Comparison of ENCODE assay signal across 29 mouse cellular contexts in the genomic region with DNA sequence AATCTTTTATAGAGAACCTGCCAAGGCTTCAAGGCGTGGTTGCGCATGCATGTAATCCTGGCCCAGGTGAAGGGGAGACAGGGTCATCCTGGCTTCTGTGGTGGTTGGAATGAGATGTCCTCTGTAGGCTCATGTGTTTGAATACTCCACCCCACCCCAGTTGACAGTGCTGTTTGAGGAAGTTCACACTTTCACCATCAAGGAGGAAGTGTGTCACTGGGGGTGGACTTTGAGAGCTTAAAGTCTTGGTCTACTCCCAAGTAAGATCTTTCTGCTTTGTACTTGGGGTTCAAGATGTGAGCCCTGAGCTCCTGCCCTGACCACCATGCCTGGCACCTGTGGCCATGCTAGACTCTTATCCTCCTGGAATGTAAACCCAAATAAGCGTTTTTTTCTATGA.
DNase-seq lines count a peak whose midpoint lies in the region; ATAC-seq and TF ChIP-seq lines count a peak whose summit lies in the region.
"Had no signal": no experiment of that assay in that cellular context is flagged by ENCODE, and none has a peak within 500 bp of the region (broad histone marks: within the 10 kb centered on the region; RNA-seq: fewer than 3 reads in every experiment).

No protein-coding gene starts in this region.

- TF ChIP-seq CTCF in spleen, adult 2 months (IDR thresholded peaks at IDR 0.05; ENCODE audit: extremely low read depth, insufficient read depth, insufficient read length, insufficient replicate concordance), result no peak
- TF ChIP-seq CTCF in bone marrow, adult 2 months (IDR thresholded peaks at IDR 0.05; ENCODE audit: control insufficient read depth, insufficient read depth, low read length), result no peak
- TF ChIP-seq CTCF in thymus, adult 2 months (IDR thresholded peaks at IDR 0.05; ENCODE audit: borderline replicate concordance, control insufficient read depth, extremely low read depth, insufficient read depth, low read length, poor library complexity), result no peak

- intact Hi-C loops in left cerebral cortex, postnatal 14 days (cut with DNase I), result no loop called here

- no peak overlapping the region for H3K4me3 ChIP-seq in spleen, adult 2 months (ENCODE audit: extremely low read depth, insufficient read depth, insufficient read length)
- no peak overlapping the region for H3K4me3 ChIP-seq in bone marrow, adult 2 months (replicated peaks; ENCODE audit: control insufficient read depth, low read depth, low read length)
- H3K4me3 ChIP-seq in thymus, adult 2 months (ENCODE audit: control insufficient read depth, insufficient read depth, low read length), result no peak overlapping the region
- H3K4me3 ChIP-seq in intestine, embryonic 16.5 days (ENCODE audit: low read length), result no peak overlapping the region
- H3K4me3 ChIP-seq: forebrain, embryonic 13.5 days; gastrocnemius, adult 2 months; heart, embryonic 15.5 days; intestine, embryonic 15.5 days; layer of hippocampus, adult 2 months; limb, embryonic 12.5 days; megakaryocyte, embryonic 14.5 days; midbrain, embryonic 13.5 days; myocyte had no signal

- H3K36me3 ChIP-seq in spleen, adult 2 months (ENCODE audit: control insufficient read depth, insufficient read depth, low read length), result no peaks in the 10 kb centered on the region
- H3K36me3 ChIP-seq in thymus, adult 2 months (ENCODE audit: control insufficient read depth, insufficient read depth, low read length), result no peaks in the 10 kb centered on the region
- H3K36me3 ChIP-seq in intestine, embryonic 16.5 days (ENCODE audit: control insufficient read depth, insufficient read depth, low read length), result no peaks in the 10 kb centered on the region
- H3K36me3 ChIP-seq: heart, embryonic 15.5 days; intestine, embryonic 15.5 days; limb, embryonic 12.5 days; midbrain, embryonic 13.5 days had no signal

- no peak for ATAC-seq in intestine, embryonic 16.5 days
- ATAC-seq: forebrain, embryonic 13.5 days; intestine, embryonic 15.5 days; midbrain, embryonic 13.5 days had no signal

- H3K27me3 ChIP-seq in spleen, adult 2 months (ENCODE audit: control insufficient read depth, insufficient read depth, low read length), result no peaks in the 10 kb centered on the region
- H3K27me3 ChIP-seq in thymus, adult 2 months (ENCODE audit: control insufficient read depth, insufficient read depth, low read length), result no peaks in the 10 kb centered on the region
- H3K27me3 ChIP-seq in intestine, embryonic 16.5 days (replicated peaks; ENCODE audit: control insufficient read depth, insufficient read depth, low read length), result no peaks in the 10 kb centered on the region
- H3K27me3 ChIP-seq: forebrain, embryonic 13.5 days; heart, embryonic 15.5 days; intestine, embryonic 15.5 days; limb, embryonic 12.5 days; megakaryocyte, embryonic 14.5 days; midbrain, embryonic 13.5 days had no signal

- H3K9me3 ChIP-seq in intestine, embryonic 16.5 days (ENCODE audit: control insufficient read depth, low read length), result no peaks in the 10 kb centered on the region
- H3K9me3 ChIP-seq: forebrain, embryonic 13.5 days; heart, embryonic 15.5 days; intestine, embryonic 15.5 days; limb, embryonic 12.5 days; midbrain, embryonic 13.5 days had no signal

- no peak overlapping the region for H3K27ac ChIP-seq in spleen, adult 2 months (ENCODE audit: insufficient read depth, low read length)
- peak overlapping the region; percentile 66; the same call in 1 of the 2 replicates for H3K27ac ChIP-seq in bone marrow, adult 2 months (ENCODE audit: control insufficient read depth, insufficient read depth, low read depth, low read length, poor library complexity)
- no peak overlapping the region for H3K27ac ChIP-seq in thymus, adult 2 months (ENCODE audit: control insufficient read depth, insufficient read depth, low read length)
- H3K27ac ChIP-seq in intestine, embryonic 16.5 days (ENCODE audit: low read length), result no peak overlapping the region
- H3K27ac ChIP-seq: forebrain, embryonic 13.5 days; gastrocnemius, adult 2 months; heart, embryonic 15.5 days; hindbrain, embryonic 14.5 days; intestine, embryonic 15.5 days; layer of hippocampus, adult 2 months; limb, embryonic 12.5 days; midbrain, embryonic 13.5 days; stomach, postnatal 0 days had no signal

- no peak overlapping the region for H3K4me2 ChIP-seq in intestine, embryonic 16.5 days (ENCODE audit: low read depth, low read length)
- H3K4me2 ChIP-seq: forebrain, embryonic 13.5 days; heart, embryonic 15.5 days; hindbrain, embryonic 14.5 days; intestine, embryonic 15.5 days; limb, embryonic 12.5 days; liver, embryonic 11.5 days; lung, embryonic 14.5 days; midbrain, embryonic 13.5 days had no signal

- TF ChIP-seq POLR2A in spleen, adult 2 months (IDR thresholded peaks at IDR 0.05; ENCODE audit: low read depth, low read length), result no peak
- no peak for TF ChIP-seq POLR2A in bone marrow, adult 2 months (IDR thresholded peaks at IDR 0.05; ENCODE audit: borderline replicate concordance, control insufficient read depth, low read depth, low read length)
- no peak for TF ChIP-seq POLR2A in thymus, adult 2 months (IDR thresholded peaks at IDR 0.05; ENCODE audit: control insufficient read depth, extremely low read depth, insufficient read depth, low read length, poor library complexity)

- DNase-seq in spleen, adult 2 months (ENCODE audit: low read depth in 1 of 2, low spot score in 2 of 2), result peak; percentile 8 to 12
- no peak for DNase-seq in spleen, adult 12 weeks (ENCODE audit: low spot score)
- DNase-seq in lung, postnatal 36 days, result peak; percentile 40
- peak; percentile 7 for DNase-seq in skeletal muscle tissue, adult 2 months (ENCODE audit: low read depth, low spot score)
- DNase-seq in thymus, adult 2 months, result no peak
- DNase-seq in left cerebral cortex, postnatal 14 days (ENCODE audit: low spot score in 2 of 2), result no peak
- DNase-seq: adrenal gland, postnatal 25 days; cerebellum, adult 11-12 months; cerebellum, postnatal 25 days; gastrocnemius, adult 2 months; heart, postnatal 36 days; kidney, adult 9 months; kidney, postnatal 25 days; layer of hippocampus, postnatal 36 days; lung, embryonic 14.5 days; right cerebral cortex, postnatal 14 days had no signal

- H3K9ac ChIP-seq in intestine, embryonic 16.5 days (ENCODE audit: low read depth, low read length), result no peak overlapping the region
- H3K9ac ChIP-seq: forebrain, embryonic 13.5 days; heart, embryonic 15.5 days; hindbrain, embryonic 14.5 days; intestine, embryonic 15.5 days; limb, embryonic 12.5 days; lung, embryonic 14.5 days; midbrain, embryonic 13.5 days had no signal

- peaks cover 5% of the 10 kb centered on the region; the same call in 1 of the 2 replicates for H3K4me1 ChIP-seq in spleen, adult 2 months (ENCODE audit: control insufficient read depth, insufficient read depth, insufficient read length)
- peaks cover 1% of the 10 kb centered on the region; the same call in 1 of the 2 replicates for H3K4me1 ChIP-seq in bone marrow, adult 2 months (ENCODE audit: control insufficient read depth, insufficient read depth, low read length)
- 0 out of 2 replicates have a peak, but pooled peaks cover 2% of the 10 kb centered on the region for H3K4me1 ChIP-seq in thymus, adult 2 months (replicated peaks; ENCODE audit: control insufficient read depth, insufficient read depth, low read length)
- H3K4me1 ChIP-seq in intestine, embryonic 16.5 days (ENCODE audit: control insufficient read depth, insufficient read depth, low read length), result no peaks in the 10 kb centered on the region
- H3K4me1 ChIP-seq: forebrain, embryonic 13.5 days; heart, embryonic 15.5 days; intestine, embryonic 15.5 days; limb, embryonic 12.5 days; megakaryocyte, embryonic 14.5 days; midbrain, embryonic 13.5 days had no signal

- WGBS in spleen, adult 2 months, result 89% methylated on average over 3 of the region's 3 CpGs
- 82% methylated on average over 3 of the region's 3 CpGs for WGBS in bone marrow, adult 2 months
- 96% methylated on average over 3 of the region's 3 CpGs for WGBS in thymus, adult 2 months
- 91% methylated on average over 3 of the region's 3 CpGs for whole genome bisulfite sequencing in intestine, embryonic 16.5 days

Comparison
In these comparisons a context has a peak if more than half of its experiments do, and no peak if none do; other contexts are left out.
1. DNase-seq: peak in spleen, adult 2 months (2 of 2), lung, postnatal 36 days (single experiment) and skeletal muscle tissue, adult 2 months (single experiment); none in spleen, adult 12 weeks (single experiment), thymus, adult 2 months (single experiment) and left cerebral cortex, postnatal 14 days (0 of 2).